Mouse (Mus musculus) liver, embryonic 14.5 days (tissue): ENCODE data around the gene Tsen34.

Experiments
- CTCF ChIP-seq: IDR thresholded peaks from 2 replicates; pipeline ENCODE4 v1.5.1; 2016; ENCODE audit warnings: antibody characterized with exemption, low read depth, control low read depth
- EP300 ChIP-seq: IDR thresholded peaks from 2 replicates; pipeline ENCODE4 v1.6.1; 2016; ENCODE audit warnings: antibody characterized with exemption, low read depth

GRCm38 (mm10) chr7:3658578-3658977, 34.1 kb upstream of the Tsen34 start:
- TF ChIP-seq CTCF, result no peak
- no peak for TF ChIP-seq EP300
